Mouse (Mus musculus): ENCODE results near the gene Crybg3. TPM values are rescaled to one million over a fixed set of nuclear protein-coding genes. Genes with fewer than 3 reads are reported as not detected.
A peak's percentile ranks its signal among the peaks of the same experiment; 100 is the strongest.

The Crybg3 gene
- total RNA-seq, 2 experiments from 2014 or later: 5.0 to 5.7 TPM

- no peak for DNase-seq (ENCODE audit: low spot score in 2 of 2)
These were observed 66.4 kb downstream of the Crybg3 start for GRCm38 (mm10) chr16:59534349-59534748.

GRCm38 (mm10) chr16:59532561-59532960 lies 68.2 kb downstream of the Crybg3 start:
- DNase-seq (ENCODE audit: low spot score in 2 of 2): no peak

- no peak for DNase-seq (ENCODE audit: low spot score in 2 of 2)
These were observed 69.5 kb downstream of the Crybg3 start for GRCm38 (mm10) chr16:59531243-59531642.

- no peak for DNase-seq (ENCODE audit: low spot score in 2 of 2)
These were observed 71.2 kb downstream of the Crybg3 start for GRCm38 (mm10) chr16:59529570-59529969.

- no peak for DNase-seq (ENCODE audit: low spot score in 2 of 2)
These were observed 73.8 kb downstream of the Crybg3 start for GRCm38 (mm10) chr16:59526939-59527338.

GRCm38 (mm10) chr16:59521752-59522423 lies 78.9 kb downstream of the Crybg3 start:
- DNase-seq (ENCODE audit: low spot score in 2 of 2): no peak

GRCm38 (mm10) chr16:59517447-59518219 lies 83.1 kb downstream of the Crybg3 start:
- no peak for DNase-seq (ENCODE audit: low spot score in 2 of 2)

GRCm38 (mm10) chr16:59516965-59517364 lies 83.8 kb downstream of the Crybg3 start:
- DNase-seq (ENCODE audit: low spot score in 2 of 2): no peak

GRCm38 (mm10) chr16:59515169-59515568 lies 85.6 kb downstream of the Crybg3 start:
- DNase-seq (ENCODE audit: low spot score in 2 of 2): no peak

GRCm38 (mm10) chr16:59509830-59510229 lies 90.9 kb downstream of the Crybg3 start:
- no peak for DNase-seq (ENCODE audit: low spot score in 2 of 2)

- no peak for DNase-seq (ENCODE audit: low spot score in 2 of 2)
These were observed 101.6 kb downstream of the Crybg3 start for GRCm38 (mm10) chr16:59499180-59499579.

- no peak for DNase-seq (ENCODE audit: low spot score in 2 of 2)
These were observed 102.8 kb downstream of the Crybg3 start for GRCm38 (mm10) chr16:59497947-59498346.

GRCm38 (mm10) chr16:59493199-59493598 lies 107.6 kb downstream of the Crybg3 start:
- no peak for DNase-seq (ENCODE audit: low spot score in 2 of 2)

GRCm38 (mm10) chr16:59487975-59488548 lies 112.7 kb downstream of the Crybg3 start:
- DNase-seq (ENCODE audit: low spot score in 2 of 2): no peak

- no peak for DNase-seq (ENCODE audit: low spot score in 2 of 2)
These were observed 113.5 kb downstream of the Crybg3 start for GRCm38 (mm10) chr16:59487239-59487638.

GRCm38 (mm10) chr16:59477955-59478354 lies 122.8 kb downstream of the Crybg3 start:
- DNase-seq (ENCODE audit: low spot score in 2 of 2): no peak

- peak; percentile 46 to 61 for DNase-seq (ENCODE audit: low spot score in 2 of 2)
These were observed 126.0 kb downstream of the Crybg3 start for GRCm38 (mm10) chr16:59474788-59475187.

GRCm38 (mm10) chr16:59472546-59472945 lies 128.2 kb downstream of the Crybg3 start:
- no peak for DNase-seq (ENCODE audit: low spot score in 2 of 2)

GRCm38 (mm10) chr16:59471637-59472278 lies 129.0 kb downstream of the Crybg3 start, which contains the start of gene Riox2:
Riox2 (plus strand) TSS chr16:59471775.
- peak; percentile 62 to 83 for DNase-seq (ENCODE audit: low spot score in 2 of 2)

GRCm38 (mm10) chr16:59469846-59470245 lies 130.9 kb downstream of the Crybg3 start:
- DNase-seq (ENCODE audit: low spot score in 2 of 2): no peak

GRCm38 (mm10) chr16:59463973-59464372 lies 136.8 kb downstream of the Crybg3 start:
- DNase-seq (ENCODE audit: low spot score in 2 of 2): no peak

- no peak for DNase-seq (ENCODE audit: low spot score in 2 of 2)
These were observed 137.2 kb downstream of the Crybg3 start for GRCm38 (mm10) chr16:59463567-59463966.
